Mouse (Mus musculus) thymus, adult 2 months (tissue): Measurements from ENCODE around the gene Palld.

Source experiments
- CTCF ChIP-seq: fragments of 200-500 bp; IDR thresholded peaks from 2 replicates; pipeline ENCODE4 v1.5.1; 2012; ENCODE audit warnings: mild to moderate bottlenecking, control low read depth, low read length, moderate library complexity, borderline replicate concordance; ENCODE audit not compliant: control insufficient read depth, poor library complexity, insufficient read depth; ENCODE audit errors: extremely low read depth
- POLR2A ChIP-seq: fragments of 200-500 bp; IDR thresholded peaks from 2 replicates; pipeline ENCODE4 v1.6.1; 2012; ENCODE audit warnings: mild to moderate bottlenecking, low read length, control low read depth, moderate library complexity; ENCODE audit not compliant: control insufficient read depth, poor library complexity, insufficient read depth; ENCODE audit errors: extremely low read depth

DNA sequence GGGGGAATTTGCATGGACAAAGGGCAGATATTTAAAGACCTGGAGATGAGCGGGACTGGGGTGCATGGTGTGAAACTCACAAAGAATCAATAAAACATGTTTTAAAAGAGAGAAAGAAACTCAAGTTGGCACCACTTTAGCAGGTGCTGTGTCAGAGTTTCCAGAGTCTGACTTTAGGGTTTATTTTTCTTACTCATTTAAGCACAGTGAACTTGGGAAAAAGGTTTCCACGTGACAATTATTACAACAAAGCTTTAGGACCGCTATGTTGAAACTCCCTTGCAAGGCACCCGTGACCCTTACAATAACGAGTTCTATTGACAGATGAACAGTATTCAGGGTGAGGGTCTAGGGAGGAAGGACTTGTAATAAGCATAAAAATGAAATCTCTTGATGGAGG lies 440.3 kb downstream of the Palld start:
- TF ChIP-seq CTCF (no peak), POLR2A (no peak)
